Mouse (Mus musculus) urinary bladder, postnatal 36 days (tissue): ENCODE results near the gene Arl5a.

Experiments used
- DNase-seq, 2 experiments: peaks; one replicate each; pipeline ENCODE4 v3.0.0; 2022; ENCODE audit warnings: low spot score in 2 of 2, mixed read lengths in 1 of 2

Arl5a gene

DNA sequence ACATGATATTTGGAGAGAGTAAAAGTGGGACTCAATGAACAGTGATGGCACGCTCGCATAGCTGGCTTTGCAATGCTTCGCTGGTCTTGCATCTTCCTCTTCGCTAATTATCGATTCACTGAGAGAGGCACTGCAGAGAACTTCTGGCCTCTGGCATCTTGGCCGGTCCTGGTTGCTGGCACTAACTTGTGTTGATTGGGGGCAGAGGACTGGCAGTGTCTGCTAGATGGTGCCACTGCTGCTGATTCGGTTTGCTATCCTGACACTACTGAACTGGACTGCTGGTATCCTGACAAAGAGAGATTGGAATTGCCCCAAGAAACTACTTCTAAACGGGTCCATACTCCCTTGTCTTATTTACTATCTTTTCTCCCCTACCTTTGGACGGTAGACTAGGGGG lies 63.6 kb downstream of the Arl5a start:
- no peak for DNase-seq

DNA sequence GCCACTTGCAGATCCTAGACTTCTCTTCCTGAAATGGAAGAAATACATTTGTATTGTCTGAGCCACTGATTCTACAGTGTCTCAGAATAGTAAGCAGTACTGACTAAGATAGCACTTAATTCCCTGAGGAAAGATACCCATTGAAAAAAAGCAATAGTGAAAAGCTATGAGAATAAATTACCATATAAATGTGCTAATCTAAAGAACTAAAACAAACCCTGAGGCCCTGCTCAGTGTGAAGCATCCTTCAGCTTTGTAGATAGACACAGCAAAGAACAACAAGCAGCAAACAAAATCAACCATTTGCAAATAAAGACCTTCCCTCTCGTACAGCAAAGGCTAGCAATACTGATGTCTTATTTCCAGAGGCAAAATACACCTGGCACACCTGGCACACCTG lies 65.0 kb downstream of the Arl5a start:
- DNase-seq, result no peak

DNA sequence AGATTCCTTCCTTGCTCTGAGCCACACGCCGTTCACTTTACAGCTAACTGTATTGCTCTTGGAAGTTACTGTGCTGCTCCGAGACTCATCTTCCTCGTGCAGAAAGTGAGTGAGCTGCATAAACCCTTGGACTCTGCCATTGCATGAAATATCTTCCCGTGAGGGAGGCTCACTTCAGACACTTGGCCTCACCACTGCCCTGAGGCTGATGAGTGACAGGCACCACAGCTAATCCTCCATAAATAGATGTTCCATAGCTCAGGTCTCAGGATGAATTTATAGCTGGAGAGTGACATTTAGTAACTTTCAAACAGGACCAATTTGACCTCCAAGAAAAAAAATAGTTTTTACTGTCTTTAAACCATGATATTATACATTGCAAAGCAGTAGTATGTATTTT lies 66.5 kb downstream of the Arl5a start:
- no peak for DNase-seq

DNA sequence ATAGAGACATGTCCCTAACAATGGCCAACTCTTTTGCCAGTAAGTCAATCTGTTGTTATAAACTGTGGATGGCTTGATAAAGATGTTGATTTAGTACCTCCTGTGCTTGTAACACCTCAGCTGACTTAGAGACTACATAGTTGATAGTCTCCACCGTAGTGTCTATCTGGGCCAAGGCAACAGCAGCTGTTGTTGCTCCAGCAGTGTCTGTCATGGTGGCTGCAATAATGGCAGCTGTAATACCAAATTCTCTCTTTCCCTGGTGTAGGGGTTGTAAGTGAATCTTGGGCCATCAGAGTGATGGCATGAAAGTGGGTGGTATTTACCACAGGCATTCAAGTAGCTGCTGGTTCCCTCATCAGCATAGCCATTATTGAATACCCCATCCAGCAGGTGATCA lies 73.7 kb downstream of the Arl5a start:
- DNase-seq, result no peak
